Mouse (Mus musculus): ENCODE results near the gene Nap1l1.
"Not testable (repeated sequence)": the region's sequence is repeated elsewhere in the genome, so short reads cannot be mapped to it uniquely, and the experiment has no call there.

Gene Nap1l1

DNA sequence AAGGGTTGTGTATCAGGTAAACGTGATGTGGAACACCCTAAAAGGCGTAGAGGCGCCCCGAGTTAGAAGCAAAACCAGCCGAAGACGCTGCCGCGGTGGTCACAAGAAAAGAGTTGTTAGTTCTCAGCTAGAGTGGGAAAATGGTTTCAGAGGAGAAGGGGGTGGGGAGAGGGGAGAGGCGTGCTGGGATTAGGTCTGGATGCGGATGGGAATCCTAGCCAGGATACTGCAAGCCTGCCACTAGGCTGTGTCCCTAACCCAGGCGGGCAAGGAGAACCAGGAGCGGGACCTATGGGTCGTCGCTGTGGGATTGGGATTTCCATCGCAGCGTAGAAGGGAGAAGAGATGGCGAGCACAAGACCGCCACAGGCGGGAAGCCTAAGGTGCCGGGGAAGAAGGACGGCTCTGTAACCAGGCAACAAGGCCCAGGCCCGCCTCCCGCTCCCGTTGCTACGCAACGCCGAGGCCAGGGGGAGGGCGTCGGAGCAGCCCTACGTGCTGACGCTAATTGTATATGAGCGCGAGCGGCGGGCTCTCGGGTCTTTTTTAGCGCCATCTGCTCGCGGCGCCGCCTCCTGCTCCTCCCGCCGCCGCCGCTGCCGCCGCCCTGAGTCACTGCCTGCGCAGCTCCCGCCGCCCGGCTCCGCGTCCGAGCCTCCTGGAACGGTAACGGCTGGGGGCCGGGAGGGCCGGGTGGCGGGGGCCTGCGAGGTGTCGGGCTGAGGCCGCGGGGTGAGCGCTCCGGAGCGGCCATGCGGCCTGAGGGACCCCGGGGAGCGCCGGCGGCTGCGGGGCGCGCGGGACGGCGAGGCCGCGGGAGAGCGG lies at the start of gene Nap1l1:
Gene Nap1l1 (plus strand): TSS at position 538 of the 825 bp plus-strand sequence.
- peak; percentile 98 for DNase-seq (ENCODE audit: low read depth)

DNA sequence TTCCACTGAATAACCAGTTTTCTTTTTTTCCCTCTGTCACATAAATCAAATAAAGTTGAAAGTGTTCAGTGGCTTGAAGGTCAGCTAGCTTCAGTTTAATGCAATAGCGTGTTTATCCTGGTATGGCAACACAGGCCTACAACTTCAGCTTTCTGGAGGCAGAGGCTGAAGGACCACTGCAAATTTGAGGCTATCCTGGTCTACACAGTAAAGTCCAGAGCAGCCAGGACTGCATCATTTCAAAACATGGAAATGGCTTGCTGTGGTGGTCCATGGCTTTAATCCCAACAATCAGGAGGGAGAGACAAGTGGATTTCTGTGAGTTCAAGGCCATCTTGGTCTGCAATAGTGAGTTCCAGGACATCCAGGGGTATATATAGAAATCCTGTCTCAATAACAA lies 46.5 kb upstream of the Nap1l1 start:
- DNase-seq (ENCODE audit: low read depth) = no peak

DNA sequence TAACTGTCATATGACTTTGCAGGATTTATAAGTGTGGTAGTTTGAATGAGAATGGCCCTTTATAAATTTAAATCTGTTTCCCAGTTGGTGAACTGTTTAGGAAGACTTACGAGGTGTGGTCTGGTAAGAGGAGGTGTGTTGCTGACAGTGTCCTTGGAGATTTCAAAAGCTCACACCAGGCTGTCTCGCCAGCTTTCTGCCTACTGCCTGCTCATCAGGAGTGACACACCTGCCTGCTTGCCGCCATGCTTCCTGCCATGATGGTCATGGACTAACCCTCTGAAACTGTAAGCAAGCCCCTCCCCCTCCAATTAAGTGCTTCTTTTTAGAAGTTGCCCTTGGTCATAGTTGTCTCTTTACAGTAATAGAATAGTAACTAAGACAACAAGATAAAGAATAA lies 39.5 kb upstream of the Nap1l1 start:
- no peak for DNase-seq (ENCODE audit: low read depth)

DNA sequence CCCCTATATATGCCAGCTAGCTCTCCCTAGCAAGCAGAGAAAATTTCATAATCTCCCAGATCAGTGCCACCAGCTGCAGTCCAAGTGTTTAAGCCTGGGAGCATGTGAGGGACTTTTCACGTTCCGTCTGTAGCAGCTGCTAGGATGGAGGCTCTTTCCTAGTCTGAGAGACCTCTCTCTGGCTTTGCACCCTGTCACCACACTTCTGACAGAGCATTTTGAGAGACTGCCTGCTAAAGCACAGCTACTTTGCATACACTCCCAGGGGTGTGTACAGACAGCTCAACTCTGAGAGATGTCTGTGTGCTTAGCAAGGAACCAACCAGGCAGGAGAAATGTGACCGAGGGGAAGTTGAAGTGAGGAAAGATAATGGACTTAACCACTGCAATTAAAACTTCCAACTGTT lies 32.0 kb upstream of the Nap1l1 start:
- DNase-seq (ENCODE audit: low read depth) = no peak

DNA sequence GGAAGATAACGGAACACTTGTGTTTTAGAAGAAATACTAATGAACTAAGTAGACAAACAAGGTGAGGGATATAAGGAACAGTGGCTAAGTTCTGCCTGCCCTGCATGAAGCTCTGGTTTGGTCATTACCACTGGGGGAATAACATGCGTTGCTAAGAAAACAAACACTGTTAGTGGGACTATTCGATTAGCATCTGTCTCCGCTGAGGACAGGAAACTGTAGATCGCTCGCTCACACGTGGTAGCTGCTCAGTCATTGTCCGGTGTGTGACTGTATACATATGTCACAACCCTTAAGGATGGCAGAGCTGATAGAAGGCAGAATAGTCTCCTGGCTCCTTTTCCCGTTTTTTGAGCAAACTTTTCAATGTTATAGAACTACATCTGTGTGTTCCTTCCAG lies 28.8 kb upstream of the Nap1l1 start:
- DNase-seq (ENCODE audit: low read depth) = no peak

DNA sequence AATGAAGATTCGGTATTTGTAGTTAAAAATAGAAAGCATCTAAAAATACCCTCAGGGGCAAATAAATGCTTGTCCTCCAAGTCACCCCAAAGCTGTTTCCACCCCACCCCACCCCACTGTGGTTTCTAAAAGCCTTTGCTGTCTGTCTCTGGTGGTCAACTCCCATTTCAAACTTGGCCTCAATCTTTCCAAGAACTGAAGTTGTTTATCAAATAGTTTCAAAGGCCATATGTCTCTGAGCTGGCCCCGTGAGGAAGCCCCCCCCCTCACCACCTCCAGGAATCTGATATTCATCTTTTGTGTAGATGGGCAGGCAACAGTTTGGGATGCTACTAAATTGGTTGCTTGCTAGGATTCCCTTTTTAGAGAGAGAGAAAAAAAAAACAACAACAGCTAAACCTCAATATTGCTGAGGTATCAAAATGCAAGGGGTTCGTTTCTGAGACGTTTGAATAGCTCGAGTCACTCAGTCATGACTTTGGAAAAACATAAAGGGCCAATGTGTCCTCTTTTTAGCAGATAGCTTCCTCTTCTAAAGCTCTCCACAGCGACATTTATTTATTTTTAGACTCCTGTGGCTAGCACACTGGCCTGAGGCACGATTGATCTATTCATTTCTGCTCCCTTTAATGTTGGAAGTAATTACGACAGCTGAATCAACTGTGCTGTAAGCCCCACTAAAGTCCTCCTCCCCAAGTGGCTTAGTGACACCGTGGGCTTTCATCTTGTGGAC lies 26.9 kb upstream of the Nap1l1 start:
- DNase-seq (ENCODE audit: low read depth) = no peak

DNA sequence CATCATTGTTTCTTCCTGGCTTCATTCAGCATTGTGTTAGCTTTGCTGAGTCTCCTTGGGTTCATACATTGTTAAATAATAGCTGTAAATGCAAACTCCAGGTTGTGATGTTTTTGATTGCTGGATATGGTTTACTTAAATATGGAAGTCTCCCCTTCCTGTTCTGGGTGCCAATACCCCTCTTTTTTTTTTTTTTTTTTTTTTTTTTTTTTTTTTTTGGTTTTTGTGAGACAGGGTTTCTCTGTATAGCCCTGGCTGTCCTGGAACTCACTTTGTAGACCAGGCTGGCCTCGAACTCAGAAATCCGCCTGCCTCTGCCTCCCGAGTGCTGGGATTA lies 26.4 kb upstream of the Nap1l1 start:
- not testable (repeated sequence) for DNase-seq (ENCODE audit: low read depth)

DNA sequence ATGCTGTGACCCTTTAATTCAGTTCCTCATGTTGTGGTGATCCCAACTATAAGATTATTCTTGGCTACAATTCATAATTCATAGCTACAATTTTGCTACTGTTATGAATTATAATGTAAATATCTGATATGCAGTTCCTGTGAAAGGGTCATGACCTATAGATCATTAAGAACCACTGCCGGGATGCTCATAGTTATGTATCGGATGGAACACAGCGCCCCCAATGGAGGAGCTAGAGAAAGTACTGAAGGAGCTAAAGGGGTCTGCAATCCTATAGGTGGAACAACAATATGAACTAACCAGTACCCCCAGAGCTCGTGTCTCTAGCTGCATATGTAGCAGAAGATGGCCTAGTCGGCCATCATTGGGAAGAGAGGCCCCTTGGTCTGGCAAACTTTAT lies 23.4 kb upstream of the Nap1l1 start:
- DNase-seq (ENCODE audit: low read depth) = not testable (repeated sequence)

DNA sequence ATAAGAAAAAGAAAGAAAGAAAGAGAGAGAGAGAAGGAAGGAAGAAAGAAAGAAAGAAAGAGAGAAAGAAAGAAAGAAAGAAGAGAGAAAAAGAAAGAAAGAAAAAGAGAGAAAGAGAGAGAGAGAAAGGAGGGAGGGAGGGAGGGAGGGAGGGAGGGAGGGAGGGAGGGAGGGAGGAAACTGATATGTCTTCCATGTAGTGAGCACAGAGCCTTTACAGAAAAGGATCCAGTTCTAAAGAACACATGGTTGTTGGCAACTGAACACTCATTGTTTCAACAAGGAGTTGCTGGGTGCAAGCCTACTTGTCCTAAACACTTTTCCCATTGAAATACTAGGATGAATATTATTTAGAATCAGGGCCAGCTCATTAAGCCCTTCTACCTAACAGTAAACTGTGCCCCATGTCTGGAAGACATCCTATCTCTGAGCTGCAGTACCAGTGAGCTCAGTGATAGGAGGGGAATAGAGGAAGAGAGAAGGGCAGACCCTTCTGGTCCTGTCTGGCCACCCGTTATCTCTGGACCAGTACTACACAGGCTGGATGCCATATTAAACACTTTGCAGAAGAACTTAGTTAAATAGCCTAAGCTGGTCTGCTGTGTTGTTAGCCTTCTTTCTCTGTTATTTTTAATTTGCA lies 21.2 kb upstream of the Nap1l1 start:
- no peak for DNase-seq (ENCODE audit: low read depth)

DNA sequence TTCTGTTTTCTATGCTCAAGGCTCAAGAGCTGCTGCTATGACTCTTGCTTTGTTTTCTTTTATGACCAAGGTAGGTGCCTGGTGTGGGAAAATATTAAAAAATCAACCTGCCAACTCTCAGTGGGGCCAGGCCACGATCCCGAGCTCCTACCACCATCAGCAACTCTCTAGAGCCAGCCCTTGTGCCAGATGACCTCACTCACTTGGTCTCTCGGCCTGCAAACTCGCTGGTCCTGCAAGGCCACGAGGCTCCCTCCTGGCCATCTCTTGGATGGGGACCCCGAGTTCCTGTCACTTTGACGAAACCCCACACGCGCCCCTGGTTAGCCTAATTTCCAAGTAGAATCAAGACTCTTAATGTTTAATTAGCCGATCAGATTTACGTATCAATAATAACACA lies 20.6 kb upstream of the Nap1l1 start:
- DNase-seq (ENCODE audit: low read depth) = no peak

DNA sequence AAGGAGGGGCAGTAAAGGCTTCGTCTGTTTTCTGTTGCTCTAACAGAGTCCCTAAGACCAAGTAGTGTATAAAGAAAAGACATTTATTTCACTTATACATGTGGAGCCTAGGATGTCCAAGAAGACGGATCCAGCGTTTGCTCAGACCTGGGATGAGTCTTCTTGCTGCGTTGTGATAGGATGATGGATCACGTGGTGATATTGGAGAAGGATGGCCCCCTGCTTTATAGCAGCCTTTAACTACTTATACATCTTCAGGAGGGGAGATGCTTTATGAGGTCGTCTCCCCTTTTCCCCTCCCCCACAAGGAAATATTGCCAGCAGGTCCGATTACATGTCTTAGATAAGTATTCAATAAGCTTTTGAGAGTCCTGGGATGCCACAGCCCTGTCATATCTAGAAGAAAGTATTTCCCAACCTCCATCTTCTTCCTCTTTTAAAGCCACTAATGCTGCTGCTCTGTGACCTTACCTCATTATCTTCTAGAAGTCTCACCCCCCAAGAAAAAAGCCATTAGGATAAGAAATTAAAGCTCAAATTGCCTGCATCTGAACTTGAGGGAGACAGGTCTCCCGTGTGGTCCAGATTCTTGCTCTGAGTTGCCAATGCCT lies 18.2 kb upstream of the Nap1l1 start:
- no peak for DNase-seq (ENCODE audit: low read depth)

DNA sequence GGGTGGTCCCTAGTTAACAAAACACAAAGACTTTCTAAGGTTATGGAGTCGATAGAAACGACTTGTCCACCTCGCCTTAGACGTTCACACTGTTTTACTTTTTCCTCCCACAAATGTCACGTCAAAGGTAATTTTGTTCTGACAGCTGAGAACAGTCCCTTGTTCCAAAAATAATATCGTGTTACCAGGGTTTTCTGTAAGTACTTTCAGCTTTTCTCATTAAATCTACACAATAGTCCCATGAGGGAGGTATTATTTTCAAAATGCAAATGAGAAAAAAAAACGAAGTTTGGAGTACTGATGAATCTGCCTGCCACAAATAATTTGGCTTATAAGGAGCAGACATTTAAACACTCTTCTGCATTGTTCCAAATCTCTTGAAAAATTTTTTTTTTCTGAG lies 14.9 kb upstream of the Nap1l1 start:
- no peak for DNase-seq (ENCODE audit: low read depth)

DNA sequence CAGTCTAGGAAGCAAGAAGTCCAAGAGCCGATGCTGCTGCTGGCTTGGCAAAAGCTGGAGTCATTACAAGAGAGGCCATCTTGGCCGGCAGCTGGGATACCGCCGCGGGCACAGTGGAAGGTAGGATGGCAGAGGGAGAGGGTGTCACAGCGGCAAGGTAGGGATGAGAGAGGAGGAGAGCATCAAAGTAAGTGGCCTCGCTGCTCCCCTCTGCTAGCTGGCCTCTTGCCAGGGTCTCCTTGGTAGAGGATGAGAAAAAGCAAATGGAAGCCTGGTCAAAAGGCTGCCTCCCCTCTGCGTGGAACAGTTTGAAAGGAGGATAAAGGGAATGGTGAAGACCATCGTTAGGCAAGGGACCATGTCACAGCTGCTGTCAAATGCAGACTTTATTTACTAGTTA lies 14.0 kb upstream of the Nap1l1 start:
- no peak for DNase-seq (ENCODE audit: low read depth)

DNA sequence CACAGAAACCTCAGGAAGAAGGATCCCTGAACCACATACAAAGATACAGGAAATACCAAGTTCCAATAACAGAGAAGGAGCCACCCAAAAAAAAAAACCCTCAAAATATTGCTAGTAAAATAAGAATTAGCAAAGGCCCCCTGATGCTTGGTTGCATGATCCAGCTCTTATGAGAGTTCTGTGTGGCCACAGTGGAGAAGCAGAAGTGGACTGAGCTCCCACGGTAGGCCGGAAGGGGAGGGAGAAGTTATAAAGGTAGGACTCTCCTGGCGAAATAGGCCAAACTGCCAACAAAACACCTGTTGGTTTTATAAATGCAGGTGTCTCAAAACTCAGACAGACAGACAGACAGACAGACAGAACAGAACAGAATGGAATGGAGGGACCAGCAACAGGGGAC lies 13.1 kb upstream of the Nap1l1 start:
- DNase-seq (ENCODE audit: low read depth) = no peak

DNA sequence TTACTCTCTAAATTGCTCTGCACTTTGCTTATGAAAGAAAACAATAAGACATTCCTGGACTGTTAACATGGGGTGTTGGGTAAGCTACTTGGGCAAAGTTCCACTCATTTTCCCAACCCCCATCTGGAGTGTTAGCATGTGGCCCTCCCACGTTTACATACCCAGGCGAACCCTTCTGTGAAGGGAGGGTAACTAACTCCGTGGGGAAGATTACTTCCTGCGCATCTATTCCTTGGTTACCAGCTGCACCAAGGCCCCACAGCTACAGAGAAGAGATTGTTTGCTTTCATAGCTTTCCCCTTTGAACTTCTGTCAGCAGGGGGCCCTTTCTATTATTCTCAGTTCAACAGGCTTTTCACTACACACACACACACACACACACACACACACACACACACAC lies 12.6 kb upstream of the Nap1l1 start:
- no peak for DNase-seq (ENCODE audit: low read depth)

DNA sequence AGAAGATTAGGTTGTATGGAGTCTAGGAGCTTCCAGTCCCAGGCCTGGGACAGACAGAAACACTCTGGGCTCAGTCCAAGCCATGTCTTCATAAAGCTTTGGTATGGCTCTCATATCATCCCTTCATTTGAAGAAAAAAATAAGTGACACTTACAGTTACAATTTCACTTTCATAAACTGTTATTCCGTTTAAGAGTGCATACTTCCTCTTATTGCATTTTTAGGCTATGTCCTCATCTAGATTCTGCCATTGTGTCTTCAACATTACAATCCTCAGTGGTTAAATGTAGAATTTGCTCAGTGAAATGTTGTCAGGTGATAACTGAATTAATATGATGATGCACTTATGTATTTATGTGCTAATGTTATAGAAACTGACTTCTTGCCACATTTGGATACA lies 8.2 kb upstream of the Nap1l1 start:
- no peak for DNase-seq (ENCODE audit: low read depth)

DNA sequence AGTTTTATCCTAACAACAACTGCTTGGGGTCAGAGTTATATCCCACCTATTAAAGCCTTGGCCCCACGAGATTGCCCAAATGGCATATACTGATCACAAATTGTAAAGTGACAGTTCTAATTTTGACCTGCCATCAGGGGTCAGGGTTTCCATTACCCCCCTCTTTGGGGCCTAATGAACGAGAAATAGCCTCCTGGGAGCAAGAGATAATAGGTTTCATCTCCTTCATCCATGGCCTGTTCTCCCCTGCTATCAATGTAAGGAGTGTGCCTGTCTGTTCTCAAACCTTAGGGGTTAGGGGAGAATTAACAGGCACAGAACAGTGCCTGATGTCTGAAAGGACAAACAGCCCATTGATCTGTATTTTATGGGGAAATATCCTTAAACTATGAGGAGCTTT lies 7.6 kb upstream of the Nap1l1 start:
- no peak for DNase-seq (ENCODE audit: low read depth)

DNA sequence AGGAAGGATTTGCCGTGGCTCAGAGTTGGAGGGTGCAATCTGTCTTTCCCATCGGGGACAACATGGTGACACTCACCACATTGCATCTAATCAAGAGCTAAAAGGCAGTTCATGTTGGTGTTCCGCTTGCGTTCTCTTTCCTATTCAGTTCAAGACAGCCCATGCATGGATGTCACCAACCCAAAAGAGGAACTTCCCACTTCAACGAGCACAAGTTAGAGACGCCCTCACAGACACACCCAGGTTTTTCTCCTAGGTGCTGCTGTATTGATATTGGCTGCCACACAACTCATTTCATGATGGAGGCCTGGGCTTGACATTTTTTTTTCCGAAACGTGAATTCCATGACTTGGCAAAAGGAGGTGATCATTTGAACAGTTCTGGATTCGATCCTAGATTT lies 1.9 kb upstream of the Nap1l1 start:
- no peak for DNase-seq (ENCODE audit: low read depth)

DNA sequence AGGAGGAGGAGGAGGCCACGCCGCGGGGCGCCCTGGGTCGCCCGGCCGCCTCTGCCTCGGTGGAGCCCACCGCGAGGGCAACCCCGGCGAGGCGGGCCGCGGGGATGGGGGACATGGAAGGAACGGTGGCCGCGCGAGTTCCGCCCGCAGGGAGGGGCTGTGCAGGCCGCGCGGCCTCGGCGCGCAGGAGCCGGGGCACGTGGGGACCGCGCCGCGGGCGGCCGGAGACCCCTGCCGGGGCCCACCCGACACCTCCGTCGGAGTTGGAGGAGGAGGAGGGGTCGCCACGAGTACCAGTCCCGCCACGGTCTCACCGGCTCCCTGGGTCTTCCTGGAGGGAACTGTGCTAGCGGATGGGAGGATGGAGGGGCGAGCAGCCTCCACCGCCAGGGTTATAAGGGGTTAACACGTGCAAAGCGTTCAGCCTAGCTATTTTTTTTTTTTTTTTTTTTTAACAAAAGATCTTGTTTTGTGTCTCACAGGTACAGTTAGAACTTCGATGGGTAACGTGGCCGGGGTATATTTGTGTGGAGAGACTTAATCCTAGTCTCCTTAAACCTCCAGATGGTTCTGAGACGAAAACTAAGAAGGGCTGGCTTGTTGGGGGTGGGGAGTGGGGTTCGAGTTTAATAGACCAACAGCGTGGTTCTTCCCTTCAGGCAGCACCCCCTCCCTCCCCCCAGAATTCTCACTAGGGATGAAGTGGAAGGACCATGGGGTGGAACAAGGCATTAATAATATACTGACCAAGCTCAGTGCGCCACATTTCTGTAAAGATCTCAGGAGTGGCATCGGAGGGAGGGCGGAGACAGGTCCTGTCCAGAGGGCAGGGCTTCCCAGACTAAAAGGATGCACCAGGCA lies 718 bp downstream of the Nap1l1 start:
- no peak for DNase-seq (ENCODE audit: low read depth)

DNA sequence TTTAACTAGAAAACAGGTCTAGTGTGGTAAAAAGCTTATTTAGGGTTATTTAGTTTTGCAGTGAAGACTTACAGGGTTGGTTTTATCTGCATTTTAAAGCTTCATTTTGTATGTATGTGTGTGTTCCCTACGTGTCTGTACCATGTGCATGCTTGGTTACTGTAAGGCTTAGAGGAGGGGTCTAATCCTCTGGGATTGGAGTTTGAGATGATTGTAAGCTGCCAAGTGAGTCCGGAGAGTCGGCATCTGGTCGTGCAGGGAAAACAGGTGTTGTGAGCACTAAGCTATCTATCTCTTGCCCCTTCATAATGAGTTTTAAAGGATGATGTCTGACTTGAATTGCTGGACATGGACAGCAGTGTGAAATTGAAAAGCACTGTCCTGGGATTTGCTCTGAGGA lies 3.3 kb downstream of the Nap1l1 start:
- no peak for DNase-seq (ENCODE audit: low read depth)

DNA sequence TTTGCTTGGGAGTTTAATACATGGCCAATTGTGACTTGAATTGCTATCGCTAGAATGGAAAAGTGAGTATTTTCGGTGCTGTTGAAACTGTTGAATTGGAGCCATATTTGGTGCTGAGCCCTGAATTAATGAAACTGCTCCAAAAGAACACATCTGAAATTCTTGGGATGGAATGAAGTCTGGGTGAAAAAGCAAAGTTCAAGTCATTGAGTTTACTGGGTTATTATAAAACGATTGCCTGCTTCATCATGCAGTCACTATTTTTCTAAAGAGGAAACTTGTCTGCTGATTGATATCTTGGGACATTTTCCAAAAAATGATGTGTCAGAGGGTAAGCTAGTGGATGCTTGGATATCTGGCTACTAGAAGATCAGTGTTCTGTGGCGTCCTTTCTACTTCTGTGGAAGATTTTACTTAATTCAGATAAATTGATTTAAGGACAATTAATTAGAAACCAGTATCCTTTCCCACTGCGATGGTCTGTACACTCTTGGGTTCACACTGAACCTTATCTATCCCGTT lies 4.0 kb downstream of the Nap1l1 start:
- DNase-seq (ENCODE audit: low read depth) = no peak

DNA sequence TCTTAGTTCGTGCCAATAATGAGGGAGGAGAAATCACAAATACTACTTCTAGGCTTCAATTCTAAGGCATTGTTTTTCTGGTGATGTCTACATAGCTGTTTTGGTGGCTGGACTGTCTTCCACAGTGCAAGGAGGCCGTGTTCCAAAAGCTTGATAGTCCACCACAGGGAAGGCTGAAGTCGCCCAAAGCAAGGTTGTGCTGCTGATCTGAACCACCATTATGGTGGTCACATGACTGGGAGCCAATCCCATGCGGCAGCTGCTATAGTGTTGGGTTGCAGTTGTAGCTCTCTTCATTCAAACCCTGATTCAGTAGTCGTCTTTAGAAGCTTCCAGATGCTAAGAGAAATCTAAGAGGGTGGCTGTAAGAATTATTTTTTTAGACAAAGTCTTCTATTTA lies 6.6 kb downstream of the Nap1l1 start:
- DNase-seq (ENCODE audit: low read depth) = no peak

Measured in naive thymus-derived CD4-positive, alpha-beta T cell, adult 2 months (primary cell).